Mouse (Mus musculus) CH12.LX (cell line): Measurements from ENCODE around the gene Degs2.

Experiments used
- CHD1 ChIP-seq: IDR thresholded peaks from 2 replicates; pipeline ENCODE4 v1.6.1; 2012; ENCODE audit warnings: low read depth, low read length, improper control_type of control experiment, inconsistent platforms
- CHD2 ChIP-seq: IDR thresholded peaks from 2 replicates; pipeline ENCODE4 v1.6.1; 2011; ENCODE audit warnings: low read length, improper control_type of control experiment
- CTCF ChIP-seq, 2 experiments: IDR thresholded peaks in 1 of 2; conservative IDR thresholded peaks in 1 of 2; 2 replicates each; pipeline ENCODE4 v1.5.1; 2011 to 2012; ENCODE audit warnings: low read depth in 2 of 2, low read length in 2 of 2, improper control_type of control experiment in 1 of 2, inconsistent platforms in 1 of 2, mild to moderate bottlenecking in 1 of 2, moderate library complexity in 1 of 2
- E2F4 ChIP-seq: IDR thresholded peaks from 2 replicates; pipeline ENCODE4 v1.6.1; 2011; ENCODE audit warnings: low read depth, low read length, improper control_type of control experiment; ENCODE audit not compliant: insufficient replicate concordance
- EP300 ChIP-seq: IDR thresholded peaks from 2 replicates; pipeline ENCODE4 v1.6.1; 2011; ENCODE audit warnings: low read length, improper control_type of control experiment
- HCFC1 ChIP-seq: IDR thresholded peaks from 2 replicates; pipeline ENCODE4 v1.6.1; 2012; ENCODE audit warnings: low read depth, mild to moderate bottlenecking, inconsistent platforms, low read length, improper control_type of control experiment
- KAT2A ChIP-seq: IDR thresholded peaks from 2 replicates; pipeline ENCODE4 v1.6.1; 2012; ENCODE audit warnings: low read length, improper control_type of control experiment, inconsistent platforms; ENCODE audit not compliant: insufficient replicate concordance
- POLR2A ChIP-seq: IDR thresholded peaks from 2 replicates; pipeline ENCODE4 v1.6.1; 2011; ENCODE audit warnings: low read depth, mild to moderate bottlenecking, improper control_type of control experiment, low read length
- SIN3A ChIP-seq: IDR thresholded peaks from 2 replicates; pipeline ENCODE4 v1.6.1; 2012; ENCODE audit warnings: low read length, improper control_type of control experiment, inconsistent platforms
- SMC3 ChIP-seq: IDR thresholded peaks from 2 replicates; pipeline ENCODE4 v1.6.1; 2011; ENCODE audit warnings: low read depth, low read length, improper control_type of control experiment
- TBP ChIP-seq: conservative IDR thresholded peaks from 2 replicates; pipeline ENCODE4 v1.6.1; 2011; ENCODE audit warnings: low read depth, low read length, improper control_type of control experiment
- TCF12 ChIP-seq: IDR thresholded peaks from 2 replicates; pipeline ENCODE4 v1.6.1; 2014; ENCODE audit warnings: low read depth, mild to moderate bottlenecking, inconsistent platforms, low read length, improper control_type of control experiment
- ZC3H11A ChIP-seq: IDR thresholded peaks from 2 replicates; pipeline ENCODE4 v1.6.1; 2012; ENCODE audit warnings: low read depth, mild to moderate bottlenecking, inconsistent platforms, low read length, improper control_type of control experiment
- ZNF384 ChIP-seq: IDR thresholded peaks from 2 replicates; pipeline ENCODE4 v1.6.1; 2012; ENCODE audit warnings: low read depth, low read length, improper control_type of control experiment, inconsistent platforms

DNA sequence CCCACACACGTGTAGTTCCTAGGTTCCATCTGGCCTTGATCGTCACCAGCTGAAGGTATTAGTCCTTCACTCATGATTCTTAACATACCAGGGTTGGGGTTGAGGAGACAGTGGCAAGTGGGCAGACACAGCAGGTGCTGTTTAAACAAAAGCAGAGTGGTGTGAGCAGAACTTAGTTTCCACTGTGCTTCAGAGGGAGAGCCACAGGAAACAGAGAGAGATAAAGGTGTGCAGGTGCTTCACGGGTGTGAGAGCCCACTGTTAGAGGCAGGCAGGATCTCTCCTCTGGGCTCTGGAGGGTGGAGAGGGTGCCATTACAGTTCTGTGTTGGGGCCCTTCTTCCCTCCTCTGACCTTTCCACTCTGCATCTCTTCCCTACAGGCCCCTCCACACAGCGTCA lies 29.2 kb downstream of the Degs2 start:
- no peak for TF ChIP-seq CTCF (conservative IDR thresholded peaks at IDR 0.05 in 1 of 2, IDR thresholded peaks at IDR 0.05 in 1 of 2; ENCODE audit: low read depth in 2 of 2, low read length in 2 of 2)
- no peak for TF ChIP-seq ZNF384
- no peak for TF ChIP-seq TCF12
- TF ChIP-seq EP300 = no peak
- no peak for TF ChIP-seq TBP
- TF ChIP-seq E2F4 = no peak
- no peak for TF ChIP-seq POLR2A
- no peak for TF ChIP-seq CHD2
- TF ChIP-seq SIN3A = no peak
- no peak for TF ChIP-seq HCFC1
- no peak for TF ChIP-seq ZC3H11A
- TF ChIP-seq CHD1 = no peak
- TF ChIP-seq KAT2A = no peak
- TF ChIP-seq SMC3 = no peak
